Mouse (Mus musculus): ENCODE data around the gene Ebf3. TPM values are rescaled to one million over a fixed set of nuclear protein-coding genes. Genes with fewer than 3 reads are reported as not detected.

Ebf3 gene
- polyA plus RNA-seq, 1 experiment: 1.9 TPM

Other genes with a start within 250 kb of the Ebf3 start
- gene 9430038I01Rik, start 96.3 kb upstream of the Ebf3 start, polyA plus RNA-seq (2012; fragmentation: generic; extraction: Trizol): 4.9 TPM
- gene Glrx3, start 123.2 kb upstream of the Ebf3 start, polyA plus RNA-seq (2012; fragmentation: generic; extraction: Trizol): 204 TPM

Measured in myocyte (in vitro differentiated cells).